Mouse (Mus musculus) embryo, embryonic 11 days (tissue): ENCODE measurements around the gene Hmgcl.
"Not testable (repeated sequence)": the region's sequence is repeated elsewhere in the genome, so short reads cannot be mapped to it uniquely, and the experiment has no call there.

Experiments
- DNase-seq: peaks from one replicate; pipeline ENCODE4 v3.0.0-alpha.2; 2015

Hmgcl gene

GRCm38 (mm10) chr4:135962946-135963345 lies 16.7 kb downstream of the Hmgcl start:
- no peak for DNase-seq

- DNase-seq = peak; percentile 99
Observed at GRCm38 (mm10) chr4:135963457-135964193, 17.4 kb downstream of the Hmgcl start, which contains the start of gene Gale. Gene Gale (plus strand): TSS chr4:135963727.

- DNase-seq = no peak
Observed at GRCm38 (mm10) chr4:135964426-135964825, 18.2 kb downstream of the Hmgcl start.

GRCm38 (mm10) chr4:135965113-135965512 lies 18.9 kb downstream of the Hmgcl start:
- no peak for DNase-seq

- no peak for DNase-seq
Observed at GRCm38 (mm10) chr4:135966283-135966682, 20.0 kb downstream of the Hmgcl start.

- no peak for DNase-seq
Observed at GRCm38 (mm10) chr4:135967086-135967760, 21.0 kb downstream of the Hmgcl start.

GRCm38 (mm10) chr4:135968271-135968869 lies 22.1 kb downstream of the Hmgcl start:
- DNase-seq = no peak

- no peak for DNase-seq
Observed at GRCm38 (mm10) chr4:135969070-135969750, 23.0 kb downstream of the Hmgcl start.

GRCm38 (mm10) chr4:135970585-135970984 lies 24.3 kb downstream of the Hmgcl start:
- no peak for DNase-seq

- DNase-seq = no peak
Observed at GRCm38 (mm10) chr4:135971805-135972555, 25.7 kb downstream of the Hmgcl start.

- DNase-seq = peak; percentile 92
Observed at GRCm38 (mm10) chr4:135972556-135972906, 26.3 kb downstream of the Hmgcl start, which contains the start of gene Lypla2. Gene Lypla2 (minus strand): TSS chr4:135972626.

GRCm38 (mm10) chr4:135972911-135973811 lies 26.9 kb downstream of the Hmgcl start:
- no peak for DNase-seq

- DNase-seq = no peak
Observed at GRCm38 (mm10) chr4:135976146-135976545, 29.9 kb downstream of the Hmgcl start.

GRCm38 (mm10) chr4:135980223-135980622 lies 34.0 kb downstream of the Hmgcl start:
- DNase-seq = not testable (repeated sequence)

GRCm38 (mm10) chr4:135981524-135982063 lies 35.3 kb downstream of the Hmgcl start:
- no peak for DNase-seq

GRCm38 (mm10) chr4:135984556-135984955 lies 38.3 kb downstream of the Hmgcl start:
- no peak for DNase-seq

- no peak for DNase-seq
Observed at GRCm38 (mm10) chr4:135985193-135985592, 38.9 kb downstream of the Hmgcl start.

GRCm38 (mm10) chr4:135985769-135986168 lies 39.5 kb downstream of the Hmgcl start:
- no peak for DNase-seq

- DNase-seq = peak; percentile 23
Observed at GRCm38 (mm10) chr4:135986301-135986942, 40.2 kb downstream of the Hmgcl start.

GRCm38 (mm10) chr4:135986943-135987710 lies 40.9 kb downstream of the Hmgcl start, which contains the start of gene Pithd1:
Gene Pithd1 (minus strand): TSS chr4:135987264.
- DNase-seq = peak; percentile 96
